Mouse (Mus musculus): ENCODE results near the gene Tjp3.

DNA sequence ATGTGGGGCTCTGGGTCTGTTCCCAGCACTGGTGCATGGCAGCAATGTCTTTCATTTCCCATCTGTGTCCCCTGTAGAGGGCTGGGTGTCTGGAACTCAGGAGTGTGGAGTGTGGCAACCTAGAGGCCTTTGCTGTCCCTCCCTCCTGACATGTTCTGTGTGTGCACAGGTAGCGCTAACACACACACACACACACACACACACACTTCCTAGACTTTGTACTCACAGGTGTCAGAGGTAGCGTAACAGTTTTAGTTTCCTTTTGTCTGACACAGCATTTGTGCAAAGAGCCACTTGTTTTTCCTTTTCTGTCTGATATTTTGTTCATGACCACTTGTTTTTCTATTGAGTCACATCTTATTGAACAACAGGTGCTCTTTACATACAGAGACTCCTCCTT is 43.6 kb downstream of the Tjp3 start:
- TF ChIP-seq GATA1 (IDR thresholded peaks at IDR 0.05; ENCODE audit: borderline replicate concordance, low read length) (no peak), FLI1 (IDR thresholded peaks at IDR 0.05; ENCODE audit: low read length) (no peak)

Data from megakaryocyte, embryonic 14.5 days (primary cell).